Comparison of ENCODE assay signal across 8 mouse cellular contexts in the genomic region with DNA sequence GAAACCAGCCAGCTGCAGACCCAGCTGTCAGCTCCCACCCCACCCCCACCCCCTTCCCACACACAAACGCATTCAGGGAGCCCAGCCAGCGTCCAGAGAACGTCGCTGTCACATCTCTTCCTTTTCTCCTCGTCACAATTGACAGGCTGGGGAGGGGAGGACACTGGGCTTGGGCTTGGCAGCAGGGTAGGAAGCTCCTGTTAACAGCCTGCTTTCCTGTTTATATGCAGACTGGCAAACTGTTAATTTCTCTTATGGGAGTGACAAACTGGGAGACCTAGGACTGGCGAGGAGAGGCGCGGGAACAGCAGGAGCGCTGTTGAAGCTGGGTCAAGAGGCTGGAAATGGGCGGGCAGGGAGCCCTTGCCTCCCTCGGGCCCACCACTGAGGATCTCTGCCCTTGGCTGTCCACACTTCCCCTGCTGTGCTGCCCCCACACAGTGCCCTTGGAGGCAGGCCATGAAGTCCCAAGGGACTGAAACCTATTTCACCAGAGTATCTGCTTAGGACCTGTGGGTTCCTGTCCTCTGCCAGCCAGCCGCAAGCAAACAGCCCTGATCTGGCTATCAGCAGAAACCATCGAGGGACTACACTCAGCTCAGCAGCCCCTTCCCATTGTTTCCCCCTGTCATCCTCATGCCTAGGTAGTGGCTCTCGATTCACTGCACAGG.
DNase-seq lines count a peak whose midpoint lies in the region; ATAC-seq and TF ChIP-seq lines count a peak whose summit lies in the region.

No protein-coding gene starts in this region.

- H3K79me2 ChIP-seq in liver, adult 2 months (ENCODE audit: control insufficient read depth, insufficient read depth, low read length), result no peaks in the 10 kb centered on the region

- no peaks in the 10 kb centered on the region for H3K36me3 ChIP-seq in heart, embryonic 11.5 days (ENCODE audit: control insufficient read depth, insufficient read depth, low read length)
- H3K36me3 ChIP-seq in liver, adult 2 months (ENCODE audit: control insufficient read depth, insufficient read depth, low read length), result no peaks in the 10 kb centered on the region
- H3K36me3 ChIP-seq in midbrain, postnatal 0 days (ENCODE audit: insufficient read depth, low read length), result no peaks in the 10 kb centered on the region

- no peak overlapping the region for H3K27ac ChIP-seq in cerebellum, adult 2 months (ENCODE audit: insufficient read depth, low read length)
- H3K27ac ChIP-seq in heart, embryonic 11.5 days (ENCODE audit: low read depth, low read length), result no peak overlapping the region
- peak overlapping the region; percentile 18; the same call in 1 of the 2 replicates for H3K27ac ChIP-seq in liver, adult 2 months (replicated peaks; ENCODE audit: insufficient read depth, low read depth, low read length)
- peak overlapping the region; percentile 55; the same call in 1 of the 2 replicates for H3K27ac ChIP-seq in midbrain, postnatal 0 days (ENCODE audit: low read depth, low read length)

- H3K4me3 ChIP-seq in cerebellum, adult 2 months (replicated peaks; ENCODE audit: insufficient read depth, low read depth, low read length), result no peak overlapping the region
- peak overlapping the region; percentile 13; the same call in 1 of the 2 replicates for H3K4me3 ChIP-seq in heart, embryonic 11.5 days (ENCODE audit: low read depth, low read length)
- no peak overlapping the region; the same call in 1 of the 2 replicates for H3K4me3 ChIP-seq in liver, adult 2 months (ENCODE audit: insufficient read depth, low read depth, low read length)
- no peak overlapping the region for H3K4me3 ChIP-seq in midbrain, postnatal 0 days (ENCODE audit: low read depth, low read length)

- ATAC-seq in heart, embryonic 11.5 days (replicated peaks; ENCODE audit: insufficient number of reproducible peaks, low FRiP score, low TSS enrichment), result no peak
- ATAC-seq in midbrain, postnatal 0 days (ENCODE audit: low FRiP score), result peak; percentile 88

- DNase-seq in cerebellum, adult 2 months, result peak; percentile 23 to 31
- no peak for DNase-seq in cerebellum, adult 11 months
- DNase-seq in embryo, embryonic 10.5 days (ENCODE audit: low spot score), result peak; percentile 67
- DNase-seq in kidney, adult 8-10 months, result peak; percentile 39 to 58
- peak; percentile 6 for DNase-seq in liver, adult 2 months (ENCODE audit: extremely low read depth, low read depth, low spot score)
- peak; percentile 88 for DNase-seq in midbrain, postnatal 0 days (ENCODE audit: low spot score)
- no peak for DNase-seq in natural killer cell, adult 2 months (ENCODE audit: low spot score in 2 of 2)

- H3K9me3 ChIP-seq in heart, embryonic 11.5 days (replicated peaks; ENCODE audit: control insufficient read depth, low read length), result no peaks in the 10 kb centered on the region
- H3K9me3 ChIP-seq in midbrain, postnatal 0 days (ENCODE audit: low read length), result no peaks in the 10 kb centered on the region

- peaks cover 3% of the 10 kb centered on the region; the same call in 1 of the 2 replicates for H3K4me1 ChIP-seq in cerebellum, adult 2 months (ENCODE audit: control insufficient read depth, insufficient read depth, low read length)
- H3K4me1 ChIP-seq in heart, embryonic 11.5 days (ENCODE audit: control insufficient read depth, insufficient read depth, low read length), result peaks cover 12% of the 10 kb centered on the region
- peaks cover 14% of the 10 kb centered on the region for H3K4me1 ChIP-seq in liver, adult 2 months (ENCODE audit: control insufficient read depth, insufficient read depth, low read length)
- peaks cover 11% of the 10 kb centered on the region; the same call in 1 of the 2 replicates for H3K4me1 ChIP-seq in midbrain, postnatal 0 days (ENCODE audit: insufficient read depth, low read length)

- H3K27me3 ChIP-seq in cerebellum, adult 2 months (ENCODE audit: control insufficient read depth, insufficient read depth, low read length), result no peaks in the 10 kb centered on the region
- H3K27me3 ChIP-seq in heart, embryonic 11.5 days (ENCODE audit: control insufficient read depth, insufficient read depth, low read length), result no peaks in the 10 kb centered on the region
- H3K27me3 ChIP-seq in liver, adult 2 months (ENCODE audit: control insufficient read depth, insufficient read depth, low read length), result no peaks in the 10 kb centered on the region
- no peaks in the 10 kb centered on the region for H3K27me3 ChIP-seq in midbrain, postnatal 0 days (ENCODE audit: insufficient read depth, low read length)

- TF ChIP-seq CTCF in cerebellum, adult 2 months (IDR thresholded peaks at IDR 0.05; ENCODE audit: borderline replicate concordance, insufficient read depth, low read depth, low read length), result no peak
- TF ChIP-seq CTCF in liver, adult 2 months (IDR thresholded peaks at IDR 0.05; ENCODE audit: low read depth, low read length), result no peak
- 0 out of 2 replicates have a peak, but pooled peaks have one; percentile 2 for TF ChIP-seq CTCF in midbrain, postnatal 0 days (IDR thresholded peaks at IDR 0.05)

- no peak overlapping the region for H3K9ac ChIP-seq in heart, embryonic 11.5 days (ENCODE audit: low read depth, low read length)
- peak overlapping the region; percentile 21; the same call in 1 of the 2 replicates for H3K9ac ChIP-seq in liver, adult 2 months (ENCODE audit: low read depth, low read length)
- H3K9ac ChIP-seq in midbrain, postnatal 0 days (replicated peaks; ENCODE audit: low read length, poor library complexity, severe bottlenecking), result peak overlapping the region; percentile 39; the same call in 1 of the 2 replicates

- WGBS in cerebellum, adult 2 months, result 8% methylated on average over 14 of the region's 14 CpGs
- WGBS in heart, embryonic 11.5 days (ENCODE audit: insufficient replicate concordance), result 5% methylated on average over 14 of the region's 14 CpGs
- WGBS in liver, adult 2 months, result 48% methylated on average over 14 of the region's 14 CpGs
- 6% methylated on average over 13 of the region's 14 CpGs for WGBS in midbrain, postnatal 0 days

- peak overlapping the region; percentile 55 for H3K4me2 ChIP-seq in heart, embryonic 11.5 days
- peak overlapping the region; percentile 39 for H3K4me2 ChIP-seq in midbrain, postnatal 0 days (ENCODE audit: low read depth, low read length, poor library complexity, severe bottlenecking)

- TF ChIP-seq POLR2A in cerebellum, adult 2 months (IDR thresholded peaks at IDR 0.05; ENCODE audit: borderline replicate concordance, insufficient read depth, low read length), result no peak
- TF ChIP-seq POLR2A in liver, adult 2 months (IDR thresholded peaks at IDR 0.05; ENCODE audit: extremely low read depth, insufficient read depth, low read length), result no peak

Comparison
In these comparisons a context has a peak if more than half of its experiments do, and no peak if none do; other contexts are left out.
1. DNase-seq: peak in cerebellum, adult 2 months (2 of 2), embryo, embryonic 10.5 days (single experiment), kidney, adult 8-10 months (2 of 2), liver, adult 2 months (single experiment) and midbrain, postnatal 0 days (single experiment); none in cerebellum, adult 11 months (single experiment) and natural killer cell, adult 2 months (0 of 2).
2. H3K27ac ChIP-seq: peak in liver, adult 2 months (single experiment) and midbrain, postnatal 0 days (single experiment); none in cerebellum, adult 2 months (single experiment) and heart, embryonic 11.5 days (single experiment).